Mouse (Mus musculus) megakaryocyte-erythroid progenitor cell, adult 5-6 weeks (primary cell): ENCODE results near the gene Fbxo41. TPM values are rescaled to one million over a fixed set of nuclear protein-coding genes. Genes with fewer than 3 reads are reported as not detected.

Source experiments
- ATAC-seq: replicated peaks from 2 replicates; pipeline ENCODE4 v1.8.0; 2016; ENCODE audit warnings: mild to moderate bottlenecking, inconsistent platforms; ENCODE audit not compliant: severe bottlenecking, poor library complexity, low FRiP score, low TSS enrichment
- total RNA-seq, 2 experiments: library from RNA; stranded (forward) in 1 of 2; stranded (reverse) in 1 of 2; fragments of 200-1000, 215-1000 nt in 1 of 2; fragments of >200 nt in 1 of 2; fragmentation: Nextera tagmentation in 1 of 2; gene quantifications; 2 replicates each; pipeline ENCODE4 v1.2.3; 2014 to 2017

Gene Fbxo41
- total RNA-seq, 2 experiments from 2014 or later = not detected

DNA sequence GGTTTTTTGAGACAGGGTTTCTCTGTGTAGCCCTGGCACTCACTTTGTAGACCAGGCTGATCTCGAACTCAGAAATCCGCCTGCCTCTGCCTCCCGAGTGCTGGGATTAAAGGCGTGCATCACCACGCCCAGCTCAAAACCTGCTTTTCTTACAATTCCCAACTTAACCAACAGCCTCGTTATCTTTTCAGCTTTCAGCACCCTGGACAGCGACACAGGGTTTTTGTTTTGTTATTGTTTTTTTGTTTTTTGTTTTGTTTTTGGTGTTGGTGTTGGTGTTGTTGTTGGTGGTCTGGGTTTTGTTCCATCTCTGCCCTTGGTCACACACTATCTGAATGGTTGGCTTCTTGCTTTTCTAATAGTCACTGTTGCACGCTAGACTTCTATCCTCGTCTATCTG is 4.6 kb downstream of the Fbxo41 start:
- ATAC-seq = no peak

DNA sequence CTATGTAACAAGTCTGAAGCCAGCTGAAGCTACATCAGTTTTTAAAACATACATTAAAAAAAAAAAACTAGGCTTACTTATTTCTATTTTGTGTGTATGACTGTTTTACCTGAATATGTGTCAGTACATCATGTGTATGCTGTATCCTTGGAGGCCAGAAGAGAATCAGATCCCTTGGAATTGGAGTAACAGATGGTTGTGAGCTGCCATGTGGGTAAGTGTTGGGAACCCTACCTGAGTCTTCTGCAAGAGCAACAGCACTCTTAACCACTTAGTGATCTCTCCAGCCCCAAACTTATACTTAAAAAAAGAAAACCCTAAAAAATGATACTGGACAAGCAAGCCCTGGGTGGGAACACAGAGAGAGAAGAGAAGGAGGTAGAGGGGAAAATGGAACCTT is 5.8 kb downstream of the Fbxo41 start:
- ATAC-seq = no peak

DNA sequence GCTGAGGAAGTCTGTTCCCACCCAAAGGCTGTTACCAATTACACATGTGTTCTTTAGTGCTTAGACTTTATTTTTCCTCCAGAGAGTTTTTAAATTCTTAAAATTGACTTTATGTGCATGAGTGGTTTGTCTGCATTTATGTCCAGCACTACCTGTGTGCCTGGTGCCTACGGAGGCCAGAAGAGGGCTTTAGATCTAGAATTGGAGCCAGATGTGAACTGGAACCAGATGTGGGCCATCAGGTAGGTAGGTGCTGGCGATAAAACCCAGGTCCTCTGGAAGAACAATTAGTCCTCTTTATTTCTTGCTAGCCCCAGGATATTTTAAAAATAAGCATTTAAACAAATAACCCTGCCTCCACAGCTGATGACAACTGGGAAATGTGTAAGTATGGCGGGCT is 11.2 kb downstream of the Fbxo41 start:
- ATAC-seq = no peak

DNA sequence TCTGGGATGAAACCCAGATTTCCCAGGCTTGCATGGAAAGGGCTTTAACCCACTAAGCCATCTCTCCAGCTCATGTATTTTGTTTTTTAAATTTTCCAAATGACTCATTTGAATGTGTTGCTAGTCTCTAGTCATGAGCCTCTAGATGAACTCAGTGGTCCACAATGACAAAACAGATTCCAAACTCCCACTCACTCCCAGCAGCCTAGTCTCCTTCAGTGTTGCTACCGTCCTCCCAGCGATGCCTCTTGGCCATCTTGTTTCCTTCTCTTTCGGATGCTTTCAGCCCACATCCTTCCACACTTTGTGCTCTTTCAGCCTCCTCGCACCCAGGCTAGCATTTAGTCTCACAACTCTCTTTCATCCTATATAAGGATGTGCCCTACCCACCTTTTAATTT is 12.5 kb downstream of the Fbxo41 start:
- ATAC-seq = no peak

GRCm38 (mm10) chr6:85489717-85490116 is 13.1 kb downstream of the Fbxo41 start:
- no peak for ATAC-seq

- no peak for ATAC-seq
Observed at GRCm38 (mm10) chr6:85488510-85488909, 14.3 kb downstream of the Fbxo41 start.

GRCm38 (mm10) chr6:85485738-85486137 is 17.1 kb downstream of the Fbxo41 start:
- ATAC-seq = no peak

DNA sequence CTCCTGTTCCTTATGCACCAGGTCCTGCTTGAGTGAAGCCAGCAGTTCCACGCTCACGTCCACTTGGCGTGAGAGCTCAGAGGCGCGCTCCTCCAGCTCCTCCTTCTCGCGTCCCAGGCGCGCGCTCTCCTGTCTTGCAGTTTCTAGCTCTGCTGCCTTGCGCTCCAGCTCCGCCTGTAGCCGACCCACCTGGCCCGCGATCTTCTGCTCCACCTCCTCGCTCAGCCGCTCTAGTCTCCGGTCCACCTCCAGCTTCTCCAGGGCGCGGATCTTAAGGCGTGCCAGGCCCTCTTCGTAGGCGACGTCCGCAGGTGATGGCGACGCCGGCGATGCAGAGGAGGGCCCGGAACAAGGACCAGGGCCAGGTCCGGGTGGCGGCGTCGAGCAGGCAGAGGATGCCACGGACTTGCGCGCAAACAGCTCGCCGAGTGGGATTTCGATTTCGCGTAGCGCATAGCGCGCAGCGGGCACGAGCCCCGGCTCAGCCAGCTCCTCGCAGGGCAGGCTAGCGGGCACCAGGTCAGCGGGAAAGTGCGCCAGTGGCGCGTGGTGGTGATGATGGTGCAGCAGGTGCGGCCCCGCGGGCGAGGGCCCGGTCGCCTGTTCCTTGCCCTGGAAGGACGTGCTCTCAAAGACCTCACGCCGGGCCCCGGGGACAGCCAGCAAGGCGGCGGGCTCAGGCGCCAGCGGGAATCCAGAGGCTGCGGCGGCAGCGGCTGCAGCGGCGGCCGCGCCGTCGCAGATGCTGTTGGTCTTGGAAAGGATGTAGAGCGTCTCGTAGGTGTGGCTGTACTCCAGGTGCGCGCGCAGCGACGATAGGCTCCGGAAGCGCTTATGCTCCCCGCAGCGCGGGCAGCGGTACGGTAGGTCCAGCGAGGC is 18.7 kb downstream of the Fbxo41 start:
- ATAC-seq = no peak

DNA sequence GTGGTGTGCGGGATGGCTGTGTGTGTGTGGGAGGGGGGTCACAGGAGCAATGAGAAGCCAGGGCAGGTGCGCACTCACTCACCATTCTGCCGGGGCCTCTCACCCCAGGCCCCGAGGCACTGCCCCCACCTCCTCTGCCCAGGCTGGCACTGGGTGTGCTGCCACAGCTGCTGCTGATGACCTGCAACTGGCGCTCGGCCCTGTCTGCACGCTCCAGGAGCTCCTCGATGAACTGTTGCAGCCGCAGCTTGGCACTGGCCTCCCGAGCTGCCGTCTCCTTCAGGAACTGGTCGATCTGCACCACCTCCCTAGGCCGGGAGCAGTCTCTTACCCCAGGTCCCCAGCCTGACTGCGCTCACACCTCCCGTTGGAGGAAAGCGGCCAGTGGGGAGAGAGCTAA is 22.1 kb downstream of the Fbxo41 start:
- no peak for ATAC-seq

- no peak for ATAC-seq
Observed at GRCm38 (mm10) chr6:85479979-85480378, 22.8 kb downstream of the Fbxo41 start.

DNA sequence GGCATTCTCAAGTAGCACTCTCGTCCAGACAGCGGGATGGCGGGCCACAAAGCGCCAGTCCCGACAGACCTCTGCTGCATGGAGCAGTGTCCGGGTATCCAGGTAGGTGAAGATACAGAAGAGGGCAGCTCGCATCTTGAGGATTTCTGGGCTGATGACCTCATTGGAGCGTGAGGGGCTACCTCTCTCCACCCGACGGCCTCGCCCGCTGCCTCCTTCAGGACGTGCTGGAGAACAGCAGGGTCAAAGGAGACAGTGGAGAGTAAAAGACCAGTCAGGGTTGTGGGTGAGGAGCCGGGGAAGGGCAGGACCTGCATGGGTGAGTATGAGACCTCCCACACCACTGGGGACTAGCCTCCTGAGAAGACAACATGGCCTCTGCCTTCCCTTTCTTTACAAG is 24.4 kb downstream of the Fbxo41 start:
- ATAC-seq = no peak

DNA sequence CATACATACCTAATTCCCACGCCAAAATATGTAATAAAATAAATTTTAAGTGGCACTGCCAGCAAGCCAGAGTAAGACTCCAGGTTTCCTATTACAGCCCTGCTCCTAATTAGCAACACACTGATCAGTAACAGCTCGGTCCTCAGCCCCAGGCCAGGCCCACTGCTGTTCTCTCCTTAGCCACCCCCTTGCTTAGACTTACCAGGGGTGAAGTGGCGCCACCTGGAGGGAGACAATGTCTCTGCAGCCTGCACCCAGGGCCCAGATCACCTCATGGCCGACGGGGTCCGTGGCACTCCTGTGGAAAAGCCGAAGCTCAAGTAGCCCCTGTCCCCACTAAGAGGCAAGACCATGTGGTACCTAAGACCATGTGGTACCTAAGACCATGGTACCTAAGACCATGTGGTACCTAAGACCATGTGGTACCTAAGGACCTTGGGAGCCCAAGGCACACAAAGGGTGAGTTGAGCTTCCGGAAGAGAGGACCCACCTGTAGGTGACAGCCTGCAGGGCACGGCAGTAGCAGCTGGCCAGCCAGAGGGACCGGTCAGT is 25.4 kb downstream of the Fbxo41 start:
- ATAC-seq = peak; percentile 84

GRCm38 (mm10) chr6:85475581-85475980 is 27.2 kb downstream of the Fbxo41 start:
- ATAC-seq = no peak

- ATAC-seq = no peak
Observed at GRCm38 (mm10) chr6:85472542-85472941, 30.3 kb downstream of the Fbxo41 start.

DNA sequence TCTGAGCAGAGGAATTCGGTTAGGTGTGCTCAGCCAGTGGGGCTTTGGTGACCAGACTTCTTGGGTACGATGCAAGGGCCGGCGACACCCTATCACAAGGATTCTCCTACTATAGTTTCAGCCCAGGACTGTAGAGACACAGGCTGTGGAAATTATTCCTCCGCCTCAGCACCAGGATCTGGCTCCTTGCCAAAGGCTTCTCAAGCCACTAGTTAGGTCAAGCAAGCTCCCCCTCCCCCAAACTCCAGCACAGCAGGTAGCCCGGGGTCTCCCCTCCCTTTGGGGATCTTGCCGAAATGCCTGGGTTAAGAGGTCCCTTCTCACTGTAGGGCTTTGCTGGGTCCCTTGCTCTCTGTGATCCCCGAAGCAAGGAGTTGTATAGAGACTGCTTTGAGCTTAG is 30.8 kb downstream of the Fbxo41 start:
- no peak for ATAC-seq

DNA sequence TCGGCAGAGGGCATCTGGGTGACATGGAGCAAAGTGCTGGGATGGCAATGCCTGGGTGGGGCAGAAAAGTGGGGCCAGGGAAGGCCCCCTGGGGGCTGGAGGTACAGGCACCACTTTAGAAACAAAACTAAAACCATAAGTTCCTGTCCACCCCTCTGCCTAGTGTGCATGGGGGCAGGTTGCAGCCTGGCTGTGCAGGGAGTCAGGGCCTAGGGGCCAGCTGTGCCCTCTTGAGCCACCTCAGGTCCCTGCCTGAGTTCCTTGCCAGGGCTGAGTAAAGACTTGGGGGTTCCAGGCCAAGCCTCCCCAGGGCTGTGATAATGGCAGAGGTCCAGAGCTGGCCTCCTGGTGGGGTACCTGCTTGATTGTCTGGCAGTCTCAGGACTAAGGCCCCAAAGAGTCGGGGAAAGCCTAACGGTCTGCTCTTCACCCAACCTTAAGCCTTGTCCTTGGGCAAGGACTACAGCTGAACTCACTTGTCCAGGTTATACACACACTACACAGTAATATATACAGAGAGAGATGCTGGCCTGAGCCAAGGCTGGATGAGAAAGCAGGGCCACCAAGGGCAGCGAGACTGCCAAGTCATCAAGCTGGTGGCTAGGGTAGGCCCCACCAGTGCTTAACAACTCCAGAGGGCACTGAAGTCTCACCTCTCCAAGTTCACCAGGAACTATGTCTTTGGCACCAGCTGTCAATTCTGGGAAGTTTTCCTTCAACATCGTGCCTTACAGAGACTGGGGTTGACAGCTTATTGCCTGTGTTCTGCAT is 32.9 kb downstream of the Fbxo41 start:
- ATAC-seq = 0 out of 2 replicates have a peak, but pooled peaks have one; percentile 10

- no peak for ATAC-seq
Observed at GRCm38 (mm10) chr6:85465381-85465780, 37.4 kb downstream of the Fbxo41 start.

- ATAC-seq = no peak
Observed at GRCm38 (mm10) chr6:85459621-85460020, 43.2 kb downstream of the Fbxo41 start.

- ATAC-seq = peak; percentile 17; the same call in 1 of the 2 replicates
Observed at GRCm38 (mm10) chr6:85452816-85453215, 50.0 kb downstream of the Fbxo41 start.

DNA sequence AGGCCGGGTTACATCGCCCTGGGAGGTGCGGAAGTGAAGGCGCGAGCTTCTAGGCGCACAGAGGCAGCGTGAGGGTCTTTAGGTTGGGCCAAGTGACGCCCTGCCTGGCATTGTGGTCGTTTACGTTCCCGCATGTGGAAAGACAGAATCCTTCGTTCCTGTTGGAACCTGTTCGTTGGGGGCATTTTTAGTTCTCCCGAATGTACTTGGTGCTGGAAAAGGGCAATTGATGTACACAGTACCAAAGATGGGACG is 50.5 kb downstream of the Fbxo41 start:
- ATAC-seq = no peak
